Mouse (Mus musculus): ENCODE measurements around the gene Vinac1. TPM values are rescaled to one million over a fixed set of nuclear protein-coding genes. Genes with fewer than 3 reads are reported as not detected.
"Not testable (repeated sequence)": the region's sequence is repeated elsewhere in the genome, so short reads cannot be mapped to it uniquely, and the experiment has no call there.

Vinac1 gene
- total RNA-seq, 4 experiments from 2014 or later = 0.21 to 0.36 (median 0.22) TPM

DNA sequence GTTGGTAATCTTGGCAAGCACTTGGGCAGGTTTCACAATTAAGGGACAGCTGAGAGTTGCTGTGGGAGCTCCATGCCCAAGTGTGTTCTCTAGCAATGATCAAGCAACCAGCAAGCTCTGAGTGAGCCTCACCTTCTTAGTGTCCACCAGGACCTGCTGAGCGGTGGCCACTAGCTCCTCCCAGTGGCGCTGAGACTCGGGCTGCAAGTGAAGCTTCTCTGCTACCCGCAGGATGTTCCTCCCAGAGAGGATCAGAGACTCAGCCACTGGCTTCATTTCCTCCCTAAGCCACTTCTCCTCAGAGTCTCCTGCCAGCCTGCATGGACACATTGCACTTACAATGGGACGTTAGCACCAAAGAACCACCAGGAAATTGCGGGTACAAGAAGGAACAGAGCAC, 7.4 kb downstream of the Vinac1 start:
- DNase-seq (ENCODE audit: low spot score in 2 of 2) = no peak

DNA sequence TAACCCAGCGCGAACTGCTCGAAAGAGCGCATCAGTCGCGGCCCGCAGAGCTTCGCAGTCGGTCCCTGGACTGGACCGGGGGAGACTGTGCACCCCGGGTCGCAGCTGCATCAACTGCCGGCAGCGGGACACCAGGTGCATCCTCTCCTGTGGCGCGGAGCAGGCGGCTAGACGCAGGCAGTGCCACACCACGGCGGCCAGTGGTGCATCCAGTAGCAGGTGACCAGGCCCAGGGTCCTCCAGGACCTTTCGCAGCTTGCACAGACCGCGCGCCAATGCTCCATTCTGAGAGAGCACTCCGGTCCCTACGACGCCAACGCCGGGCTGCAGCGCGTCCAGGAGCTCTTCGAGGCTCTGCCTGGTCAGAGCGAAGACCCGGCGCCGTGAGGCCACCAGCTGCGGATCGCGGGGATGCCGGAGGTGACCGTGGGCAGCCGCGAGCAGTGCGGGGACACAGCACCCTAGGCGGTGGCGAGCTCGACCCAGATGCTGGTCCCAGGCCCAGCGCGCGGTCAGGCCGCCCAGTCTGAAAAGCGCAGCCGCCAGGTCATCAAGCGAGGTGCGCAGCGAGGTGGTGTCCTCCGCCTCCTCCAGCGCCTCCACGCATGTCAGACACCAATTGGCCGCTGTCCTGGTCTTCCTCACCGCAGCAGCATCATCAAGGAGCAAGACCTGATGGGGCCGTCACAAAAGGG, 8.9 kb downstream of the Vinac1 start:
- DNase-seq (ENCODE audit: low spot score in 2 of 2) = no peak

DNA sequence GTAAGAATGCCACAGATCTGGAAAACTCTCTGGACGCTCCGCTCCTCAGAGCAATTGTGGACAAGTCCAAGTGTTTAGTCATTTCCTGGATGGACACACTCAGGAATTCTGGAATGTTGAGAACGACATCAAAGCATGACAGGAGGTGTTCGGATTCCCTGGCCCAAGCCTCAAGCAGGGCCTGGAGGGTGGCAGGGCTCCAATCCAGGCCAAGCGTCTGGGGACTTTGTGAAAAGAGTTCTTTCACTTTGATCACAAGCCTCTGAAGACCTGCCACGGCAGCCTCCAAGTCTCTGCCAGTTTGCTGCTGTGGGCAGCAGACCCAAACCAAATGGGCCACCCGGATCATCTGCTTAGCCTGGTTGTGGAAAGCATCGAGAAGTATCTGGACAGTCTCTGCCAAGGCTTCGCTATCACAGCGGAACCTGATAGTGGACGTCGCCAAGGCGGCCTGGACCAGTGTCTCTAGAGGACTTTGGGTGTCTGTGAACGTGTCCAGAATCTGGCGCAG, 9.5 kb downstream of the Vinac1 start:
- no peak for DNase-seq (ENCODE audit: low spot score in 2 of 2)

- DNase-seq (ENCODE audit: low spot score in 2 of 2) = no peak
Observed at GRCm38 (mm10) chr2:129035381-129035780, 12.6 kb downstream of the Vinac1 start.

DNA sequence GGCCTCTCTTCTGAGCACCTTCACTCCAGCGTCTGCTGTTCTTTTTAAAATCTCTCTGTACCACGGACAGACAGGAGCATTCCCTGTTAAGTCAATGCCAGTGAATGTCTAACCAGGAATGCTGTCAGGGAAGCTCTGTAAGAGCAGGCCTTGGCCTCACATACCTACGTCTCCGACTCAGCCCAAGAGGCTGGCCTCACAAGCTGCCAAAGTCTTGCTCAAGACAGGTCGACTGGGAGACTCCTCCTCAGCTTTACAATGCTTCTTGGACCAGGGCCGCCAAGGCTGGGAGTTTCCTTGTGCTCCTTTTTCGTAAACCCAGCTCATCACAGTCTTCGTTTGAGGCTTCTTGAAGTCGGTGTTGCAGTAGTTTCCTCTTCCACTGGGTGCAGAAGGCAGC, 23.2 kb downstream of the Vinac1 start:
- no peak for DNase-seq (ENCODE audit: low spot score in 2 of 2)

GRCm38 (mm10) chr2:129020106-129020505, 27.9 kb downstream of the Vinac1 start:
- no peak for DNase-seq (ENCODE audit: low spot score in 2 of 2)

DNA sequence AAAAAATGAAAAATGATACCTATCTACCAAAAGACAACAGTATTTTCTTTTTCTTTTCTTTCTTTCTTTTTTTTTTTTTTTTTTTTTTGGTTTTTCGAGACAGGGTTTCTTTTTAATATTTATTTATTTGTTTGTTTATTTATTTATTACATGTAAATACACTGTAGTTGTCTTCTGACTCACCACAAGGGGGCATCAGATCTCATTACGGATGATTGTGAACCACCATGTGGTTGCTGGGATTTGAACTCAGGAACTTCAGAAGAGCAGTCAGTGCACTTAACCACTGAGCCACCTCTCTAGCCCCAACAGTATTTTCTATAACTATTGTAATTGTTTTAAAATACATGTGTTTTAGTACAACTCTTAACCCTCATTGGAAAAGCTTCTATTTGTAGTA, 39.1 kb downstream of the Vinac1 start:
- not testable (repeated sequence) for DNase-seq (ENCODE audit: low spot score in 2 of 2)

DNA sequence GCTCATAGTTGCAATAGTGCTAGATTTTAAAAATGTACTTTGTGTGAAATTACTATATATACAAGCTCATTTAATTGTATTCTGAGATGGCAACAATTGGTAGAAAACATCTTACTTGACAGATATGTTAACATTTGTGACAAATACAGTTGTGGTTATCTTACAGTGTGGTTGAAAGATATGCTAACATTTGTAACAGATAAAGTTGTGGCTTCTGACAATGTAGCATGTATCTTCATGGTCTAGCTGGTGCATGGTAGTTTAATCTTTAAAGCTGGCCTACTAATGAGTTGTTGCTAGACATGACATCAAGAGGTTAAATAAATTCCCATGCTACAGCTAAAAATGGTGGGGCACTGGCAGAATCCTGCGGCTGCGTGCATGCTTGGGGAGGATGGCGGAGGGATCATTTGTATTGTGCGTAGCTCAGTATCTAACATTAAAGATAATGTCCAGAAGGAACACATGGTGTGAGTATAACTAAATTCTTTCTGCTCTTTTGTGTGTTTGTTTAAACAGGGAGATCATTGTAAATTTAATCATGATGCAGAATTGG, 41.7 kb downstream of the Vinac1 start:
- no peak for DNase-seq (ENCODE audit: low spot score in 2 of 2)

DNA sequence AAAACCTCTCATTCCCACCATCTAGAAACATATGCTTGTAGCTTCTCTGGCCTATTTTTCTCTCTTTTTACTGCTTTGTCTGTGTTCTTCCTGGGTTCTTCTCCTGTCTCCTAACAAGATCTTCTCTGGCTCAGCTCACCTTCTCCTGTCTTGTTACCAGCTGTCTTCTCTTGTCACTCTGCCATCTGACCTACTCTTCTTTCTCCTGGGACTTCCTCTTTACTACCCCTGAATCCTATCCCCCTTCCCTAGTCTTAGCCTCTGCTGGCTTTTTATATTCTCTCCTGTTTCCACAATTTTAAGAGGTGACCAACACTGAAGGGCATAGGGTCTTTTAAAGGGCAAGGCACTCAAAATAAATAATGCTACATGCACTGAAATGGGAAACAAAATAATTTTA, 43.1 kb downstream of the Vinac1 start:
- DNase-seq (ENCODE audit: low spot score in 2 of 2) = no peak

GRCm38 (mm10) chr2:128984746-128985145, 63.2 kb downstream of the Vinac1 start:
- DNase-seq (ENCODE audit: low spot score in 2 of 2) = no peak

- no peak for DNase-seq (ENCODE audit: low spot score in 2 of 2)
Observed at GRCm38 (mm10) chr2:128975572-128975971, 72.4 kb downstream of the Vinac1 start.

Other genes with a start within 250 kb of the Vinac1 start
- 10 to 100 TPM; 32.2 to 36.9 (median 32.9) TPM for gene Tmem87b, start 230.1 kb downstream of the Vinac1 start, total RNA-seq (2022)
- 1 to 10 TPM; 1.7 to 3.0 (median 2.5) TPM for gene Fbln7, start 185.2 kb downstream of the Vinac1 start, total RNA-seq (2022)
- 1 to 10 TPM; 3.9 to 7.5 (median 6.1) TPM for gene Zc3h8, start 104.1 kb downstream of the Vinac1 start, total RNA-seq (2022)
- gene Zc3h6, start 80.8 kb downstream of the Vinac1 start, total RNA-seq (2022) = 10 to 100 TPM; 18.4 to 22.0 (median 19.5) TPM
- gene Gm10762, start 80.4 kb downstream of the Vinac1 start, total RNA-seq (2022) = 1 to 10 TPM; 3.3 to 5.3 (median 4.6) TPM
- 10 to 100 TPM; 61.6 to 69.8 (median 63.3) TPM for gene Ttl, start 17.8 kb upstream of the Vinac1 start, total RNA-seq (2022)
- gene Polr1b, start 52.8 kb upstream of the Vinac1 start, total RNA-seq (2022) = 10 to 100 TPM; 19.8 to 25.0 (median 21.5) TPM
- 10 to 100 TPM; 11.2 to 13.0 (median 12.0) TPM for gene Chchd5, start 81.5 kb upstream of the Vinac1 start, total RNA-seq (2022)
- 100 to 1,000 TPM; 136 to 167 (median 155) TPM for gene Slc20a1, start 150.6 kb upstream of the Vinac1 start, total RNA-seq (2022)
- under 1 TPM; 0.63 to 0.78 (median 0.76) TPM for gene Ckap2l, start 249.0 kb upstream of the Vinac1 start, total RNA-seq (2022)

Data from left cerebral cortex, adult 8-10 months (tissue).